Mouse (Mus musculus) liver, embryonic 14.5 days (tissue): Measurements from ENCODE around the gene Sh3tc1.

Source experiments
- CTCF ChIP-seq: IDR thresholded peaks from 2 replicates; pipeline ENCODE4 v1.5.1; 2016; ENCODE audit warnings: antibody characterized with exemption, low read depth, control low read depth
- EP300 ChIP-seq: IDR thresholded peaks from 2 replicates; pipeline ENCODE4 v1.6.1; 2016; ENCODE audit warnings: antibody characterized with exemption, low read depth

DNA sequence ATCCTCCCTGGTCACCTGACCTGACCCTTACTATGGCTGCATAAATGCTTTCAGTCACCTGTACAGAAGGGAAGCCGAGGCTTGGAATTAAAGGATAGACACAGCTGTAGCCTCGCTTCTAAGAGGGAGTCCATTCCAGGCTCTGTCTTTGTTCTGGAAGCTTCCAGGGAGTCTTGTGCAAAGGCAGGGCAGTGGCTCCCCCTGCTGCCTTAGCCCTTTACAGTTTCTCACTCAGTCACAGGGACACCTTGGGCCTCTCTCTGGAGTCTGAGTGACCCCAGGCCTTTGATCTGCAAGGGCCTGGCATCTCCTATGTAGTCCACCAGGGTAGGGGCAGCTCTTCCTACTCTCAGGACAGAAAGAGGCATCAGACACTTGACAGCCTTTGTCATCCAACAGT lies 58.8 kb downstream of the Sh3tc1 start:
- TF ChIP-seq EP300 (no peak), CTCF (peak; percentile 38)
